ENCODE assay signal across 7 mouse cellular contexts in genomic region chr15:25026786-25027461, GRCm38 (mm10).
DNase-seq lines count a peak whose midpoint lies in the region; ATAC-seq and TF ChIP-seq lines count a peak whose summit lies in the region.

No protein-coding gene starts in this region.

- no peaks in the 10 kb centered on the region for H3K27me3 ChIP-seq in lung, embryonic 14.5 days (ENCODE audit: insufficient read depth, low read length)
- H3K27me3 ChIP-seq in forebrain, embryonic 14.5 days (replicated peaks; ENCODE audit: control insufficient read depth, insufficient read depth, low read length): no peaks in the 10 kb centered on the region
- H3K27me3 ChIP-seq in thymus, adult 2 months (ENCODE audit: control insufficient read depth, insufficient read depth, low read length): no peaks in the 10 kb centered on the region

- H3K4me3 ChIP-seq in lung, embryonic 14.5 days (ENCODE audit: low read depth, low read length): no peak overlapping the region
- H3K4me3 ChIP-seq in lung, adult 2 months (replicated peaks; ENCODE audit: extremely low read depth, low read depth, low read length): no peak overlapping the region
- H3K4me3 ChIP-seq in forebrain, embryonic 14.5 days (ENCODE audit: low read depth, low read length): peak overlapping the region; percentile 21
- peak overlapping the region; percentile 49 for H3K4me3 ChIP-seq in left cerebral cortex, adult 2 months
- H3K4me3 ChIP-seq in thymus, adult 2 months (ENCODE audit: control insufficient read depth, insufficient read depth, low read length): no peak overlapping the region

- intact Hi-C loops in left cerebral cortex, adult 2 months (cut with DNase I): loop anchor here (5.0 kb wide), 2 partner anchors 330 to 385 kb away; partner anchors contain the start of gene Basp1

- peak; percentile 39 for DNase-seq in lung, embryonic 14.5 days
- no peak for DNase-seq in lung, adult 2 months
- peak; percentile 76 for DNase-seq in forebrain, embryonic 14.5 days (ENCODE audit: low spot score)
- peak; percentile 24 to 39 for DNase-seq in left cerebral cortex, adult 2 months (ENCODE audit: extremely low spot score in 1 of 2, low spot score in 2 of 2)
- DNase-seq in retina, embryonic 14.5 days (ENCODE audit: low spot score): peak; percentile 74
- DNase-seq in T-cell, adult 2 months (ENCODE audit: low spot score): no peak
- DNase-seq in thymus, adult 2 months: no peak

- H3K9me3 ChIP-seq in lung, embryonic 14.5 days (ENCODE audit: low read depth, low read length): no peaks in the 10 kb centered on the region
- H3K9me3 ChIP-seq in forebrain, embryonic 14.5 days (replicated peaks; ENCODE audit: control insufficient read depth, low read length): no peaks in the 10 kb centered on the region

- TF ChIP-seq POLR2A in lung, adult 2 months (IDR thresholded peaks at IDR 0.05; ENCODE audit: borderline replicate concordance, extremely low read depth, low read depth, low read length): no peak
- TF ChIP-seq POLR2A in thymus, adult 2 months (IDR thresholded peaks at IDR 0.05; ENCODE audit: control insufficient read depth, extremely low read depth, insufficient read depth, low read length, poor library complexity): no peak

- no peaks in the 10 kb centered on the region for H3K36me3 ChIP-seq in lung, embryonic 14.5 days (ENCODE audit: insufficient read depth)
- no peaks in the 10 kb centered on the region for H3K36me3 ChIP-seq in forebrain, embryonic 14.5 days (ENCODE audit: control insufficient read depth, insufficient read depth, low read length)
- no peaks in the 10 kb centered on the region for H3K36me3 ChIP-seq in thymus, adult 2 months (ENCODE audit: control insufficient read depth, insufficient read depth, low read length)

- 10% methylated on average over 15 of the region's 15 CpGs for WGBS in lung, embryonic 14.5 days
- 11% methylated on average over 15 of the region's 15 CpGs for WGBS in lung, adult 2 months
- 3% methylated on average over 15 of the region's 15 CpGs for WGBS in forebrain, embryonic 14.5 days
- WGBS in thymus, adult 2 months: 22% methylated on average over 15 of the region's 15 CpGs

- H3K4me1 ChIP-seq in lung, embryonic 14.5 days (ENCODE audit: insufficient read depth): no peaks in the 10 kb centered on the region
- H3K4me1 ChIP-seq in lung, adult 2 months (ENCODE audit: control insufficient read depth, insufficient read depth, low read length): no peaks in the 10 kb centered on the region
- peaks cover 10% of the 10 kb centered on the region; the same call in 1 of the 2 replicates for H3K4me1 ChIP-seq in forebrain, embryonic 14.5 days (ENCODE audit: control insufficient read depth, insufficient read depth, low read length)
- H3K4me1 ChIP-seq in thymus, adult 2 months (replicated peaks; ENCODE audit: control insufficient read depth, insufficient read depth, low read length): no peaks in the 10 kb centered on the region

- no peak for TF ChIP-seq CTCF in lung, embryonic 14.5 days (IDR thresholded peaks at IDR 0.05; ENCODE audit: low read depth)
- no peak for TF ChIP-seq CTCF in lung, adult 2 months (IDR thresholded peaks at IDR 0.05; ENCODE audit: insufficient read depth, low read length)
- TF ChIP-seq CTCF in left cerebral cortex, adult 2 months (IDR thresholded peaks at IDR 0.05): peak; percentile 34
- TF ChIP-seq CTCF in thymus, adult 2 months (IDR thresholded peaks at IDR 0.05; ENCODE audit: borderline replicate concordance, control insufficient read depth, extremely low read depth, insufficient read depth, low read length, poor library complexity): no peak

- ATAC-seq in lung, embryonic 14.5 days (ENCODE audit: insufficient read depth): peak; percentile 44; the same call in 1 of the 2 replicates
- ATAC-seq in forebrain, embryonic 14.5 days: peak; percentile 82

- peak overlapping the region; percentile 44 for H3K4me2 ChIP-seq in lung, embryonic 14.5 days
- peak overlapping the region; percentile 50 for H3K4me2 ChIP-seq in forebrain, embryonic 14.5 days (ENCODE audit: low read length)

- no peak overlapping the region for H3K9ac ChIP-seq in lung, embryonic 14.5 days
- H3K9ac ChIP-seq in forebrain, embryonic 14.5 days (ENCODE audit: low read length): peak overlapping the region; percentile 54

- H3K27ac ChIP-seq in lung, embryonic 14.5 days (ENCODE audit: low read depth): no peak overlapping the region
- H3K27ac ChIP-seq in forebrain, embryonic 14.5 days (ENCODE audit: low read depth, low read length): peak overlapping the region; percentile 72
- peak overlapping the region; percentile 93 for H3K27ac ChIP-seq in left cerebral cortex, adult 2 months
- H3K27ac ChIP-seq in thymus, adult 2 months (ENCODE audit: control insufficient read depth, insufficient read depth, low read length): no peak overlapping the region

Comparison
In these comparisons a context has a peak if more than half of its experiments do, and no peak if none do; other contexts are left out.
1. DNase-seq: peak in lung, embryonic 14.5 days (single experiment), forebrain, embryonic 14.5 days (single experiment), left cerebral cortex, adult 2 months (2 of 2) and retina, embryonic 14.5 days (single experiment); none in lung, adult 2 months (single experiment), T-cell, adult 2 months (single experiment) and thymus, adult 2 months (single experiment).
2. H3K27ac ChIP-seq: peak in forebrain, embryonic 14.5 days (single experiment) and left cerebral cortex, adult 2 months (single experiment); none in lung, embryonic 14.5 days (single experiment) and thymus, adult 2 months (single experiment).
3. H3K4me3 ChIP-seq: peak in forebrain, embryonic 14.5 days (single experiment) and left cerebral cortex, adult 2 months (single experiment); none in lung, embryonic 14.5 days (single experiment), lung, adult 2 months (single experiment) and thymus, adult 2 months (single experiment).